Mouse (Mus musculus) forebrain, embryonic 15.5 days (tissue): ENCODE measurements at regions not wholly inside any gene's neighbourhood (a gene's known extent, or its start where the extent isn't known, plus 50 kb on each side); places are given as distances from the start of the nearest gene placed in this dataset.

ENCODE experiments used
- ATAC-seq: fragments of 200-750 bp; cut with Nextera tagmentation; replicated peaks from 2 replicates; pipeline ENCODE4 v1.8.0; 2017; ENCODE audit warnings: mild to moderate bottlenecking, moderate TSS enrichment, moderate library complexity
- H3K27ac ChIP-seq: fragments of 300-500 bp; sonication (generic); replicated peaks from 2 replicates; pipeline ENCODE4 v1.5.1; 2015; ENCODE audit warnings: mild to moderate bottlenecking, inconsistent platforms
- H3K27me3 ChIP-seq: fragments of 300-500 bp; sonication (generic); 2 replicates; pipeline ENCODE4 v1.6.1; 2015; ENCODE audit warnings: inconsistent platforms
- H3K36me3 ChIP-seq: fragments of 300-500 bp; sonication (generic); 2 replicates; pipeline ENCODE4 v1.6.1; 2015; ENCODE audit warnings: mild to moderate bottlenecking, inconsistent platforms
- H3K4me1 ChIP-seq: fragments of 300-500 bp; sonication (generic); 2 replicates; pipeline ENCODE4 v1.6.1; 2015; ENCODE audit warnings: inconsistent platforms
- H3K4me2 ChIP-seq: fragments of 300-500 bp; sonication (generic); replicated peaks from 2 replicates; pipeline ENCODE4 v1.6.1; 2015; ENCODE audit warnings: mild to moderate bottlenecking, inconsistent platforms
- H3K4me3 ChIP-seq: fragments of 300-500 bp; sonication (generic); 2 replicates; pipeline ENCODE4 v1.5.1; 2015; ENCODE audit warnings: mild to moderate bottlenecking, inconsistent platforms
- H3K9ac ChIP-seq: fragments of 300-500 bp; sonication (generic); replicated peaks from 2 replicates; pipeline ENCODE4 v1.6.1; 2015; ENCODE audit warnings: mild to moderate bottlenecking, inconsistent platforms
- H3K9me3 ChIP-seq: fragments of 300-500 bp; sonication (generic); 2 replicates; pipeline ENCODE4 v1.6.1; 2016; ENCODE audit warnings: inconsistent platforms
- WGBS: fragments of 180-500 bp; shearing (Covaris S2); methylation state at CpG from one replicate; pipeline ENCODE4 v1.1.7; 2015; ENCODE audit warnings: mixed read lengths; 5-methylcytosine and 5-hydroxymethylcytosine counted together

- no peaks in the 10 kb centered on the region for H3K4me1 ChIP-seq
- no peak overlapping the region for H3K9ac ChIP-seq
- no peak overlapping the region for H3K27ac ChIP-seq
- no peaks in the 10 kb centered on the region for H3K27me3 ChIP-seq
- no peak overlapping the region for H3K4me2 ChIP-seq
- no peak overlapping the region for H3K4me3 ChIP-seq
- H3K36me3 ChIP-seq = no peaks in the 10 kb centered on the region
- ATAC-seq = no peak
- 93% methylated on average over 6 of the region's 6 CpGs for WGBS
- H3K9me3 ChIP-seq = no peaks in the 10 kb centered on the region
Observed at GRCm38 (mm10) chr2:70885674-70886073, 60.1 kb upstream of the Tlk1 start.

- no peak overlapping the region for H3K4me2 ChIP-seq
- 86% methylated on average over 13 of the region's 13 CpGs for WGBS
- H3K4me3 ChIP-seq = no peak overlapping the region
- no peak overlapping the region for H3K27ac ChIP-seq
- H3K36me3 ChIP-seq = no peaks in the 10 kb centered on the region
- no peaks in the 10 kb centered on the region for H3K4me1 ChIP-seq
- H3K9ac ChIP-seq = no peak overlapping the region
- H3K27me3 ChIP-seq = no peaks in the 10 kb centered on the region
- no peaks in the 10 kb centered on the region for H3K9me3 ChIP-seq
- no peak for ATAC-seq
Observed at GRCm38 (mm10) chr2:70877333-70878080, 52.0 kb upstream of the Tlk1 start.

GRCm38 (mm10) chr2:70876251-70876650, 50.7 kb upstream of the Tlk1 start:
- no peaks in the 10 kb centered on the region for H3K9me3 ChIP-seq
- H3K36me3 ChIP-seq = no peaks in the 10 kb centered on the region
- H3K4me1 ChIP-seq = no peaks in the 10 kb centered on the region
- H3K27me3 ChIP-seq = no peaks in the 10 kb centered on the region
- ATAC-seq = no peak
- H3K27ac ChIP-seq = no peak overlapping the region
- 82% methylated on average over 5 of the region's 5 CpGs for WGBS
- H3K4me3 ChIP-seq = no peak overlapping the region
- no peak overlapping the region for H3K9ac ChIP-seq
- H3K4me2 ChIP-seq = no peak overlapping the region
